Mouse (Mus musculus) Muller cell, postnatal 12 days (primary cell): Measurements from ENCODE around the gene Pebp1.
A peak's percentile ranks its signal among the peaks of the same experiment; 100 is the strongest.

ENCODE experiments used
- DNase-seq: peaks from one replicate; pipeline ENCODE4 v3.0.0-alpha.2; 2015; ENCODE audit errors: inconsistent ontology term

Gene Pebp1

GRCm38 (mm10) chr5:117286286-117286685, 1.1 kb downstream of the Pebp1 start:
- DNase-seq: no peak

DNA sequence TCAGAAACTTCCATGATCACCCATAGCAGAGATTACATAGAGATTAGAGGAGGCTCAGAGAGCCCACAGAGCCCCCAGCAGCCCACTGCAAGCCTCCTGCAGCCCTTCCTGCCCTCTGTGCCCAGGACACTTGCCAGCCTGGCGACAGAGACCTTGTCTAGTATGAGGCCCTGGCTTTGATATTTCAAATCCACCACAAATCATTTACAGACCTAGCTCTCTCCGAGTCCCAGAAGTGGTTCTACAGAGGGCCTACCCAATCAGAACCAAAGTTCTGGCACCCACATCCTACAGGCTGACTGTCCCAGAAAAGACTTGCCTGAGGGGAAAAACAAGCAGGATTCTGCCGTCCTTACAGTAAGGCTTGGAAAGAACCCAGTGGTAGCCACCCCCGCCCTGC, 2.2 kb downstream of the Pebp1 start:
- peak; percentile 10 for DNase-seq

GRCm38 (mm10) chr5:117284682-117285081, 2.7 kb downstream of the Pebp1 start:
- DNase-seq: peak; percentile 9

DNA sequence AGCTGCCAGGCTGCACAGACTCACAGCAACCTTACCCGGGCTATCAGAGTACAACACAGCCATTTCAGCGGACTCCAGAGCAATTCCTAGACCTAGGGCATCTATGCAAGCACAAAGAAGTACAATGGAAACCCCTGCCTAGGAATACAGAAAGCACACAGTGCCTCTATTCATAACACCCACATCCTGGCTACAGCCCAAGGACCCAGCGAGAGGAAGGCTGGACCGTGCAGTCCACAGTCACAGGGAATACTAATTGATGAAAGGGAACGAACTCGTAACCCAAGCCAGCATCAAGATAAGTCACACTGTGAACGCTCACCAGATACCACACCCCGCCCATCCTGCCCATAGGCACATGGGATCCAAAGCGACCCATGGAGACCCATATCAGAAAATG, 3.4 kb downstream of the Pebp1 start:
- DNase-seq: peak; percentile 88

DNA sequence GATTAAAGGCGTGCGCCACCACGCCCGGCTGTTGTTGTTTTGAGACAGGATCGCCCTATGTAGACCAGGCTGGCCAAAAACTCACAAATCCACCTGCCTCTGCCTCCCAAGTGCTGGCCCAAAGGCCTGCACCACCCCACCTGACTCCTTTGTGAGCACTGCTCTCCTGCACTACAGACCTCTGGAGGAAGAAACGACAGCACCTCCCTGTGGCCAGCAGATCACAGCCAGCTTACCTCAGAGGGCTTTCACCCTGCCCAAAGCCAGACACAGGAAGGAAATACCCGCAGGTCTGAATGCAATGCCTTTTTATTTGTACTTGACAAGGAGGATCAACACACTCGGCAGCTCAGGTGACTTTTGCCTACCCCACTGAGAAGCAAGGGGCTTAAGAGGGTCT, 5.1 kb downstream of the Pebp1 start:
- DNase-seq: no peak

DNA sequence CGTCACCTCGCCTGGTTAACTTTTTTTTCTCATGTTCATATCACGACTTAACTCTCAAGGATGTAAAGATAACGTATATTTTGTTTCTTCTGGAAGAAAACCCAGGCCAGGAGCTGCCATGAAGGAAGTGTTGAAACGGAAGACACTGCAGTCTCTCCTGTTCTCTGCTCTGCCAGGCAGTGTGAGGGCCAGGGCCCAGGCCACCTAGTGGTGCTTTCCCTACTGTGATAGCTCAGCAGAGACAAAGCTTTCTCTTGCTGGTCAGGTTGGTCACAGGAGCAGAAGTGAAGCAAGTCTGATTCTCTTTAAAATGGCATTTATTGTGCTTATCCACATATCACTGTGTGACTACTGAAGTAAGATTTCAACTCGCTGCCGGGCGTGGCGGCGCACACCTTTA, 5.9 kb downstream of the Pebp1 start:
- no peak for DNase-seq

GRCm38 (mm10) chr5:117279669-117280050, 7.8 kb downstream of the Pebp1 start:
- no peak for DNase-seq

DNA sequence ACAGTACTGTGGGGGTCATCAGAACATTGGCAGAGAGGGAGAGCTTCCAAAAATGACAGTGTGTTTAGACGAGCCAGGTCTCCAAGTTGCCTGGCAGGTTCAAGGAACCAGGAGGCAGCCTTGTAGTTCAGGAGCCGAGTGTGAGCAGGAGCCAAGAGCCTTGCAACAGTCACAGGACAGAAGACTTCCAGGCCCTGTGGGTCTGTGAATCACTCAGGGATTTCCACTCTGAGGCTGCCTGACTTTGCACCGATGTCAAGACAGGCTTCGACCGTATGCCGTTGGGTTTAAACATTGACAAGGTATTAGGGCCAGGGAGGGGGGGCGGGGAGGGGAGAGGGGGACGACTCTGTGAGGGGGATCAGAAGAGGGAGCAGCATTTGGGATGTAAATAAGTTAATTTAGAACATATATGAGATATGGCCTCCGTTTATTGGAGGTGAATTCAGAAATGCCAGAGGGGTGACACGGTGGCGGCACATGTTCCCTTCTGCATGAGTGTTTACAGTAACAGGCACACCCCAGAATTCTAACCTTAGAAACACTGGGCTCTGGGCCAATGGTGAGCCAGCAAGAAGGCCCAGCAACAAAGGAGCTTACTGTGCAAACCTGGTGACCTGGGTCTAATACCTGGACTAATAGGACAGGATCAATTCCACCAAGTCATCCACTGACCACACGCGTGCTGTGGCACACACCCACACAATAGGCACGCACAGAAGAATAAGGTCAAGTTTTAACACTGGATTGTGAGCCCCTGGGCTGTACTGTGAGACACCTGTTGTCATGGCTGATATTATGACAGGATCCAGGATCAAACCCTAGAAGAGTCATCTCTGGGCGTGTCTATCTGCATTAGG, 8.4 kb downstream of the Pebp1 start:
- DNase-seq: peak; percentile 65

- no peak for DNase-seq
Observed at GRCm38 (mm10) chr5:117277784-117278183, 9.6 kb downstream of the Pebp1 start.

- DNase-seq: no peak
Observed at GRCm38 (mm10) chr5:117274817-117275216, 12.6 kb downstream of the Pebp1 start.

GRCm38 (mm10) chr5:117271945-117272344, 15.5 kb downstream of the Pebp1 start:
- no peak for DNase-seq

DNA sequence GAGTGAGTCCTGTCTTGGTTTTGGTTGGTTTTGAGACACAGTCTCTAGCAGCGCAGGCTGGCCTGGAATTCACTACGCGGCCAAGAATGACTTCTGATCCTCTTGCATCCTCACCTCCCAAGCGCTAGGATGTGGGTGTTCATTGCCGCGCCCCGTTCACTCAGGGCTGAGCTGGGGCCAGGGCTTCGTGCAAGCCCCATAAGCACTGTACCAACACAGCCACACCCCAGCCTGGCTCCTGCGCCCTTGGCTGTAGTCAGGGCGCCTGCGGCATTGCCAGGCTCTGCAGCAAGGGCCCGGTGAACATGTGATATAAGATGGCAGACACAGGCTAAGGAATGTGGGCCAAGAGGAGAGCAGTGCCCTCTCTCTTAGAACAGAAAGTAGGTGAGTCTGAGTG, 18.0 kb downstream of the Pebp1 start:
- DNase-seq: no peak

DNA sequence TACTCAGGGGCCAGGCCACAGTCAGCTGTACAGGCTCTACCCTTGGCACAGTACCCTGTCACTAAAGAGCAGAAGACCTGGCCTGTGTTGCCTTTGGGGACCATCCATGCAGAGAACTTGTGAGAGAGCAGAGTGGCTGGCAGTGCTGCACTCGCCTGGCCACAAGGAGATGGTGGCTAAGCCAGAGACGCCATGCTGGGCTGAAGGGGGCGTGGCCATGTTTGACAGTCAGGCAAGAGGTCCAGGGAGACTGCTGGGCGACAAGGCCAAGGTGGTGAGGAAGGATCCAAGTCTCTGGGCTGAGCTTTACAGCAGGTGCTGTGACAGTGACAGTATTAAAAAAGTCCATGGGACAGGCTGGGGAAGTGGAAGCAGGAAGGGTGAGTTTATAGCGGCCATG, 18.7 kb downstream of the Pebp1 start:
- DNase-seq: no peak

DNA sequence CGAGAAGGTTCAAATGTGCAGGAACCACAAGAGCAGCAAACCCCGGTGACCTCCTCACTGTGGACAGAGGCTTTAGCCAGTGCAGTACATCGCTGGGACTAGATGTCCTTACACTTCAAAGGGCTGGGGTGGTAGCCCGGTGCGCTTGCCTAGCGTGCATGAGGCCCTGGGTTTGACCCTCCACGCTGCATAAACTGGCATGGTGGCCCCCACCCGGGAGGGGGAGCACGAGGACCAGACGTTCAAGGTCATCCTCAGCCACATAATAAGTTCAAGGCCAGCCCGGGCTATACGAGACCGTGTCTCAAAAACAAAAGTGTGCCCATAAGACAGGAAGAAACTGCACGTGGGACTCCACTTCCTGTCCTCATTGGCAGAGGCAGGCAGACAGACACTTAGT, 19.5 kb downstream of the Pebp1 start:
- no peak for DNase-seq

DNA sequence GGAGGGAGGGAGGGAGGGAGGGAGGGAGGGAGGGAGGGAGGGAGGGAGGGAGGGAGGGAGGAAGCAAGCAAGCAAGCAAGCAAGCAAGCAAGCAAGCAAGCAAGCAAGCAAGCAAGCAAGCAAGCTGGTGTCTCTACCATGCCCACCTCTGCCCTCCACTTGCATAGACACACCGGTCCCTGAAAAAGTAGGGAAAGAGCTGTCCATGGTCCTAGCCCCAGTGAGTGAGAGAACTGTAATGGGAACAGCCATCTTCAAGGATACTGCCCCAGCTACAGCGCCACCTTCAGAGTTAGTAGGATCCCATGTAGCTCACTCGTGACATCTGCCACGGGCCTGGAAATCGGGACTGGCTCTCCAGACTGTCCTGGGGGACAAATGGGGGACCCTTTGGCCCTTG, 22.7 kb downstream of the Pebp1 start:
- DNase-seq: no peak

GRCm38 (mm10) chr5:117263566-117263965, 23.9 kb downstream of the Pebp1 start:
- DNase-seq: no peak

DNA sequence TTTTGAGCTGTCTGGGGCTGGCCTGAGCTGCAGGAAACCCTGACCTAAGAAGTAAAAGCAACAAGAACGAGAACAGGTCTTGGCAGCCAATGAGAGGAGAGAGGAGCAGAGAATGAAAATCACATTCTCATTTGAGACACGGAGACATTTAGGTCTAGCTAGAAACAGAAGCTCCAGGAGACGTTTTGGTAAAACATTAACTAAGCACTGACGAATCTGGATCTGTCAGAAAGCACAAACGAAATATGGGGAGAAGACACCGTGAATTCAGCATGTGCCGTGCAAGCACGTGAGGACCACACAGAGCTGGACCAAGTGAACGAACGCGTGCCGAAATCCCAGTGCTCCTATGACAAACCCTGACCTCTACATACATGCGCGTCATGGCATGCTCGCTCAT, 29.1 kb downstream of the Pebp1 start:
- no peak for DNase-seq

DNA sequence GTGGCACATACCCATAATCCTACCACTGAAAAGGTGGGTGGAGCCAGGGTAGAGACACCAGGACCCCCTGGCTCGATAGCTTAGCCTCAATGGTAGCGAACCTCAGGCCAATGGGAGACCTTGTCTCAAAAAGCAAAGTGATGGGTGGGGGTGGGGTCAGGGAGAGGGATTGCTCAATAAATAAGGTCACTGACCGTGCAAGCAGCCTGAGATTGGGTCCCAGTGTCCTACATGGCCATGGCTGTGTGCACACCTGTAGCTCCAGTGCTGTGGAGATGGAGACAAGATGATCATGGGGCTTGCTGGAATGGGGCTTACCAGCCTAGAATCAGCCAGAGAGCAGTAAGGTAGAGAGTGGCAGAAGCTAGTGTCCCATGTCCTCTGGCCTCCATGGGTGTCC, 35.7 kb downstream of the Pebp1 start:
- DNase-seq: no peak

- no peak for DNase-seq
Observed at GRCm38 (mm10) chr5:117250796-117251195, 36.6 kb downstream of the Pebp1 start.

DNA sequence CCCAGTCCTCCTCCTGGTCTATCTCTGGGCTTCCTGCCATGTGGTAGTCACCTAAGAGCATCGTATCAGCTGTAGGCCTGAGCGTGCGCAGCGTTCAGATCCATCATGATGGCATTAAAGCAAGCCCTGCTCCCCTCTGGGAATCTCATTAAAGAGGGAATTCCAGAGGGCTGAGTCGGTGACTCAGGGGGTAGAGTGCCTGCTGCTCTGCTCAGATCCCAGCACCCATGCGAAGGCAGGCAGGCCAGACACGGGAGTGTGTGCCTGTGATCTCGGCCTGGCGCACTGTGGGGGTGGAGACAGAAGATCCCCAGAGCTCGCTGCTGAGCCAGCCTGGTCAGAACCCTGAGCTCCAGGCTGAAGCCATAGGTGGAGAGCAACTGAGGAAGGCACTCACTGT, 39.1 kb downstream of the Pebp1 start:
- peak; percentile 71 for DNase-seq

DNA sequence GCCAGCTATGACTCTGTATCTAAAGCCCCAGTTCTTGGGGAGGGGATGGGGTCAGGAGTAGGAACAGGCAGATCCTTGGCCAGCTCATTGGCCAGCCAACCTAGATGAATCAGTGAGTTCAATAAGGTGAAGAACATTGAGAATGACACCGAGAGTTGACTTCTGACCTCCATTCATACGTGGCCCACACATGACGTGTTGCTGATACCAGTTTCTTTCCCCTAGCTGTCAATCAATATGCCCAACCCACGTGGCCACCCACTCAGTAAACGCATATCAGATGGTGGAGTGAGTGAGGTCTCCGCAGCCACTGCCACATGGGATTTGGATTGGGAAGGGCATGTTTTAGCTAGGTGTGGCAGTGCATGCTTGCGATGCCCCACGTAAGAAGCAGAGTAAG, 42.3 kb downstream of the Pebp1 start:
- no peak for DNase-seq

DNA sequence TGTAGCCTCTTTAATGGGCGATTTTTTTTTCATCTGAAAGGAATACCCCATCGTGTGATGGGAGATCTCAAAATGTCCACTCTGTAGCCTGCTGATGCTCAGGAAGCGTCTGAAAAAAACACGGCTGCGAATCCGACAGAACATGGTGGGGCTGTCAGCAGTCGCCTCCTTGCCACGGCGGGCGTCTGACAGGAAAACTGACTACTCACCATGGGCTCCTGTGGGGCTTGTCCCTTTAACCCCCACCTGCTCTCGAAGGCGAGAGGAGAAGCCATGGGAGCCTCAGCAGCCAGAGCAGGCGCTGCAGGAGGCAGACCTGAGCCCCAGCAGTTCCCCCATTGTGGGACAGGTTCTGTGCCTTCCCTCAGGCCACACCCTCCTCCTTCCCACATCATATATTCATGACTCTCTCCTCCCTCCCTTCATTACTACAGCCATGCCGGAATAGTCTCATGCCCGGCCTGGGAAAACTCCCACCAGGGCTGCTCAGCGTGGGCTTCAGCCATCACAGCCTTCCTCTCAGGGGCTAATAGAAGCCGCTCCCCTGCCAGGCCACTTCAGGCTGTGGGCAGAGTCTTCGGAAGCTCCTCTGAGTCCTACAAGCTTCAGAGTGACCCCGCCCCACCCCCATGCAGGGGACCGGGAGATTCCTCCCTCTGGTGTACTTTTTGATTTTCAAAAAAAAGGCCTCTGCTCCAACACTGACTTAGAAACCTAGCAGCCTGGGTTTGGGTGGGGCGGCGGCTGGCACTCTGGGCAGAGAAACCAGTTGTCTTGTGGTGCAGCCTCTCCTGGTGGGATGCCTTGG, 44.5 kb downstream of the Pebp1 start:
- DNase-seq: peak; percentile 5

DNA sequence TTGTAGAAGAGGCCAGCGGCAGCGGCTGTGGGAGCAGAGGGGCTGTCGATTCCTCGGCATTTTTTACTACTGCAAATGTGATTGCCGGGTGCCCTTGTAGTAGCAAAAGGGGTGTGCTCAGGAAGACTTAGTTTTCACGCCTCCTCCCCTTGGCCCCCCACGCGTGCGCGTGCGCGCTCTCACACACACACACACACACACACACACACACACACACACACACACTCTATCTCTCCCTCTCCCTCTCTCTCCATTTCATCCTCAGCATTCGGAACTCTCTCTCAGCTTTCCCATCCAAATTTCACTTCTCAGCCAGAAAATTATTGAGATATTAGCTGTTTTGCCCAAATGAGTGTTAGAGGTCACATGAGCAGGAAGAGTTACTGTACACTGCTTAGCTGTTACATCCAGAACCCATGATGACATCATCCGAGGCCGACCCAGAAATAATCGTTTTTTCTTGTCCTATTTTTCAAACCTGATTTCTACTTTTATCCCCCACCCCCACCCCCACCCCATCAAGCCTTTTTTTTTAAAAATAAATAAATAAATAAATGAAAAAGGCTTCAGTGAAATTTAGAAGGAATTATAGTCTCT, 45.4 kb downstream of the Pebp1 start:
- peak; percentile 70 for DNase-seq
